Mouse (Mus musculus) embryonic fibroblast, embryonic 13.5 days (primary cell): ENCODE measurements around the gene Gm28048.

Experiments
- CTCF ChIP-seq: IDR thresholded peaks from 2 replicates; pipeline ENCODE4 v1.5.1; 2011; ENCODE audit warnings: mild to moderate bottlenecking, control low read depth, low read length, moderate library complexity, borderline replicate concordance; ENCODE audit not compliant: insufficient read depth
- POLR2A ChIP-seq: IDR thresholded peaks from 2 replicates; pipeline ENCODE4 v1.6.1; 2011; ENCODE audit warnings: low read depth, mild to moderate bottlenecking, control low read depth, low read length, moderate library complexity

DNA sequence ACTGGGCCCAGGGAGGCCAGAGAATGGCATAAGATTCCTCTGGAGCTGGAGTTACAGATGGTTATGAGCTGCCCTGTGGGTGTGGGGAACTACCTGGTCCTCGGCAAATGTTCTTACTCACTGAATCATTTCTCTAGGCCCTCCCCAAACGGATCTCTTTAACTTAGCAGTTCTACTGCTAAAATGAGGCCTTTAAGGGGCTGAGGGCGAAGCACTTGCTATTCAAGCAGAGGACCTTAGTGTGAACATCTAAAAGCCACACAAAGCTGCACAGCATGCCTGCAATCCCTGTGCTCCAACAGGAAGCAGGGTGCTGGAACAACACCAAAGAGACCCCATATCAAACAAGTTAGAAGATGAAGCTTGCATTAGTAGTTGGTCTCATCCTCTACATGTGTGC, 142.4 kb downstream of the Gm28048 start:
- TF ChIP-seq CTCF (no peak), POLR2A (no peak)
